8 mouse cellular contexts compared by ENCODE assay signal in genomic region chr2:61138998-61139631, GRCm38 (mm10).
DNase-seq lines count a peak whose midpoint lies in the region; ATAC-seq lines count a peak whose summit lies in the region.

No protein-coding gene starts in this region.

- no peak overlapping the region for H3K9ac ChIP-seq in liver, embryonic 11.5 days (ENCODE audit: low read depth, low read length)

- no peaks in the 10 kb centered on the region for H3K27me3 ChIP-seq in liver, embryonic 11.5 days (replicated peaks; ENCODE audit: control insufficient read depth, insufficient read depth, low read length)

- ATAC-seq in liver, embryonic 11.5 days (replicated peaks; ENCODE audit: low FRiP score) = peak; percentile 47; the same call in 1 of the 2 replicates
- no peak for ATAC-seq in cerebellum, adult (ENCODE audit: insufficient number of reproducible peaks, low FRiP score, low TSS enrichment)

- peaks cover 10% of the 10 kb centered on the region for H3K4me1 ChIP-seq in brown adipose tissue, adult 24 weeks (ENCODE audit: control insufficient read depth, insufficient read depth, insufficient read length, low read length)
- H3K4me1 ChIP-seq in liver, embryonic 11.5 days (replicated peaks; ENCODE audit: control insufficient read depth, insufficient read depth, low read length) = no peaks in the 10 kb centered on the region

- H3K36me3 ChIP-seq in liver, embryonic 11.5 days (ENCODE audit: control insufficient read depth, insufficient read depth, low read length) = no peaks in the 10 kb centered on the region

- peak; percentile 75 to 89 for DNase-seq in adrenal gland, adult (ENCODE audit: inconsistent age in 2 of 2, low spot score in 1 of 2)
- DNase-seq in gastrocnemius, postnatal 4 days (ENCODE audit: low spot score in 2 of 2) = peak; percentile 21 to 38
- DNase-seq in kidney, adult 8-10 months = peak; percentile 52 to 67
- DNase-seq in liver, embryonic 11.5 days (ENCODE audit: low spot score) = no peak
- DNase-seq in ovary, postnatal 14 days (ENCODE audit: low spot score) = peak; percentile 38
- DNase-seq in retina, embryonic 14.5 days (ENCODE audit: low spot score) = no peak

- peak overlapping the region; percentile 46 for H3K4me3 ChIP-seq in brown adipose tissue, adult 24 weeks (ENCODE audit: insufficient read depth, low read depth, low read length)
- H3K4me3 ChIP-seq in liver, embryonic 11.5 days (ENCODE audit: low read depth, low read length) = no peak overlapping the region

- peak overlapping the region; percentile 88 for H3K27ac ChIP-seq in brown adipose tissue, adult 24 weeks (replicated peaks; ENCODE audit: low read depth, low read length)
- H3K27ac ChIP-seq in liver, embryonic 11.5 days (ENCODE audit: low read depth, low read length) = 0 out of 2 replicates have a peak overlapping the region, but pooled peaks have one; percentile 35

- H3K9me3 ChIP-seq in liver, embryonic 11.5 days (ENCODE audit: control insufficient read depth, low read length) = no peaks in the 10 kb centered on the region

- 33% methylated on average over 19 of the region's 19 CpGs for WGBS in liver, embryonic 11.5 days

- H3K4me2 ChIP-seq in liver, embryonic 11.5 days = peak overlapping the region; percentile 30; the same call in 1 of the 2 replicates

Comparison
In these comparisons a context has a peak if more than half of its experiments do, and no peak if none do; other contexts are left out.
1. DNase-seq: peak in adrenal gland, adult (2 of 2), gastrocnemius, postnatal 4 days (2 of 2), kidney, adult 8-10 months (2 of 2) and ovary, postnatal 14 days (single experiment); none in liver, embryonic 11.5 days (single experiment) and retina, embryonic 14.5 days (single experiment).